In genomic region chr13:98696716-98697115, GRCm38 (mm10) we compare ENCODE assay signal across 23 mouse cellular contexts. TPM values are rescaled to one million over a fixed set of nuclear protein-coding genes. Genes with fewer than 3 reads are reported as not detected.
DNase-seq lines count a peak whose midpoint lies in the region; ATAC-seq and TF ChIP-seq lines count a peak whose summit lies in the region.
"Had no signal": no experiment of that assay in that cellular context is flagged by ENCODE, and none has a peak within 500 bp of the region (broad histone marks: within the 10 kb centered on the region; RNA-seq: fewer than 3 reads in every experiment).

No protein-coding gene starts in this region.

- H3K4me2 ChIP-seq in intestine, postnatal 0 days (replicated peaks; ENCODE audit: low read depth) = 0 out of 2 replicates have a peak overlapping the region, but pooled peaks have one; percentile 76
- H3K4me2 ChIP-seq: embryonic facial prominence, embryonic 12.5 days; forebrain, embryonic 15.5 days; heart, embryonic 11.5 days; heart, embryonic 15.5 days; hindbrain, embryonic 13.5 days had no signal

- no peak for TF ChIP-seq POLR2A in kidney, adult 2 months (IDR thresholded peaks at IDR 0.05; ENCODE audit: low read depth, low read length)

- H3K9ac ChIP-seq in intestine, postnatal 0 days (ENCODE audit: low read depth, low read length) = no peak overlapping the region
- H3K9ac ChIP-seq: embryonic facial prominence, embryonic 12.5 days; forebrain, embryonic 15.5 days; heart, embryonic 15.5 days; hindbrain, embryonic 13.5 days had no signal

- WGBS in kidney, adult 2 months = 87% methylated on average over 3 of the region's 3 CpGs
- 71% methylated on average over 3 of the region's 3 CpGs for WGBS in intestine, postnatal 0 days

- no peaks in the 10 kb centered on the region for H3K36me3 ChIP-seq in kidney, adult 2 months (ENCODE audit: control insufficient read depth, insufficient read depth, low read length)
- H3K36me3 ChIP-seq in intestine, postnatal 0 days (ENCODE audit: control insufficient read depth, insufficient read depth) = no peaks in the 10 kb centered on the region
- H3K36me3 ChIP-seq: embryonic facial prominence, embryonic 12.5 days; forebrain, embryonic 15.5 days; heart, embryonic 15.5 days; hindbrain, embryonic 13.5 days had no signal

- no peaks in the 10 kb centered on the region for H3K9me3 ChIP-seq in intestine, postnatal 0 days (ENCODE audit: control insufficient read depth)
- H3K9me3 ChIP-seq: embryonic facial prominence, embryonic 12.5 days; forebrain, embryonic 15.5 days; heart, embryonic 15.5 days; hindbrain, embryonic 13.5 days had no signal

- peak; percentile 36 for DNase-seq in kidney, adult 2 months
- DNase-seq in kidney, adult 9 months = no peak
- DNase-seq in lung, postnatal 25 days (ENCODE audit: low spot score) = peak; percentile 26
- no peak for DNase-seq in lung, postnatal 14 days
- DNase-seq in thymus, postnatal 4 days = no peak
- DNase-seq: adrenal gland, postnatal 14 days; cerebellum, adult 11-12 months; cerebellum, adult 9-10 months; cerebellum, postnatal 25 days; gastrocnemius, adult 2 months; gastrocnemius, postnatal 36 days; heart, adult 18-20 months; heart, postnatal 14 days had no signal

- no peak overlapping the region; the same call in 1 of the 2 replicates for H3K27ac ChIP-seq in kidney, adult 2 months (ENCODE audit: insufficient read depth, low read depth, low read length)
- H3K27ac ChIP-seq in intestine, postnatal 0 days (ENCODE audit: low read depth, low read length) = peak overlapping the region; percentile 97
- H3K27ac ChIP-seq: embryonic facial prominence, embryonic 12.5 days; forebrain, embryonic 15.5 days; gastrocnemius, adult 2 months; heart, embryonic 15.5 days; hindbrain, embryonic 13.5 days had no signal

- no peaks in the 10 kb centered on the region for H3K27me3 ChIP-seq in kidney, adult 2 months (replicated peaks; ENCODE audit: control insufficient read depth, insufficient read depth, low read length)
- no peaks in the 10 kb centered on the region for H3K27me3 ChIP-seq in intestine, postnatal 0 days (replicated peaks; ENCODE audit: control insufficient read depth, insufficient read depth, low read length)
- H3K27me3 ChIP-seq: CH12.LX, Patski had no signal

- H3K4me3 ChIP-seq in kidney, adult 2 months (ENCODE audit: insufficient read depth, low read depth, low read length) = no peak overlapping the region
- H3K4me3 ChIP-seq in intestine, postnatal 0 days (ENCODE audit: low read depth, low read length) = no peak overlapping the region
- H3K4me3 ChIP-seq: embryonic facial prominence, embryonic 12.5 days; forebrain, embryonic 15.5 days; gastrocnemius, adult 2 months; heart, embryonic 15.5 days; hindbrain, embryonic 13.5 days had no signal

- no peak for TF ChIP-seq CTCF in kidney, adult 2 months (conservative IDR thresholded peaks at IDR 0.05; ENCODE audit: insufficient read depth, insufficient read length, low read depth, low read length)
- TF ChIP-seq CTCF in intestine, postnatal 0 days (IDR thresholded peaks at IDR 0.05; ENCODE audit: low read depth) = no peak

- H3K4me1 ChIP-seq in kidney, adult 2 months (ENCODE audit: control insufficient read depth, insufficient read depth, low read length) = peaks cover 13% of the 10 kb centered on the region; the same call in 1 of the 2 replicates
- peaks cover 12% of the 10 kb centered on the region; the same call in 1 of the 2 replicates for H3K4me1 ChIP-seq in intestine, postnatal 0 days (replicated peaks; ENCODE audit: control insufficient read depth, insufficient read depth, low read length)

- no peak for ATAC-seq in intestine, postnatal 0 days
- ATAC-seq: activated CD4-positive, CD25-positive, alpha-beta regulatory T cell, adult 4 months; forebrain, embryonic 15.5 days; Patski had no signal

RNA-seq across cellular contexts. Expression of gene Tmem171, which starts 2.1 kb away (rescaled TPM):
- polyA plus RNA-seq in kidney, adult 2 months (2012; rRNA removed) = 25.5 TPM in 2 replicates
- polyA plus RNA-seq in intestine, postnatal 0 days (2015; fragmentation: Nextera tagmentation; extraction: Ambion mirVana) = 48.6 and 56.7 TPM in 2 replicates
- polyA plus RNA-seq: embryonic facial prominence, embryonic 12.5 days; forebrain, embryonic 11.5 days; forebrain, embryonic 15.5 days; hindbrain, embryonic 13.5 days had no signal

RNA-seq across cellular contexts. Expression of gene Tmem174, which starts 59.5 kb away (rescaled TPM):
- polyA plus RNA-seq in kidney, adult 2 months (2012; rRNA removed) = 424 and 448 TPM in 2 replicates
- polyA plus RNA-seq in intestine, postnatal 0 days (2015; fragmentation: Nextera tagmentation; extraction: Ambion mirVana) = 0.21 and 0.34 TPM in 2 replicates
- polyA plus RNA-seq: activated CD4-positive, CD25-positive, alpha-beta regulatory T cell, adult 4 months; embryonic facial prominence, embryonic 12.5 days; forebrain, embryonic 11.5 days; forebrain, embryonic 15.5 days; heart, embryonic 15.5 days; hindbrain, embryonic 13.5 days; Patski had no signal

Comparison
In these comparisons a context has a peak if more than half of its experiments do, and no peak if none do; other contexts are left out.
1. DNase-seq: peak in kidney, adult 2 months (single experiment) and lung, postnatal 25 days (single experiment); none in kidney, adult 9 months (single experiment), lung, postnatal 14 days (single experiment) and thymus, postnatal 4 days (single experiment).
2. RNA of gene Tmem174, which starts 59.5 kb away (polyA plus RNA-seq): 424 to 448 TPM in kidney, adult 2 months; 0.21 to 0.34 TPM in intestine, postnatal 0 days; every median in the first group is over 100 times any median in the second.